Mouse (Mus musculus) MEL (cell line): ENCODE data around the gene Elp5.

ENCODE experiments used
- JUND ChIP-seq: IDR thresholded peaks from 2 replicates; pipeline ENCODE4 v1.6.1; 2011; ENCODE audit warnings: low read depth, mild to moderate bottlenecking, improper control_type of control experiment, low read length
- MYC ChIP-seq: IDR thresholded peaks from 2 replicates; pipeline ENCODE4 v1.6.1; 2011; ENCODE audit warnings: low read depth, mild to moderate bottlenecking, low read length, improper control_type of control experiment, moderate library complexity
- TAL1 ChIP-seq: IDR thresholded peaks from 2 replicates; pipeline ENCODE4 v1.6.1; 2012; ENCODE audit warnings: mild to moderate bottlenecking, inconsistent platforms, low read length, moderate library complexity, mixed read lengths
- TBP ChIP-seq: IDR thresholded peaks from 2 replicates; pipeline ENCODE4 v1.8.0; 2011; ENCODE audit warnings: low read depth, low read length, improper control_type of control experiment

DNA sequence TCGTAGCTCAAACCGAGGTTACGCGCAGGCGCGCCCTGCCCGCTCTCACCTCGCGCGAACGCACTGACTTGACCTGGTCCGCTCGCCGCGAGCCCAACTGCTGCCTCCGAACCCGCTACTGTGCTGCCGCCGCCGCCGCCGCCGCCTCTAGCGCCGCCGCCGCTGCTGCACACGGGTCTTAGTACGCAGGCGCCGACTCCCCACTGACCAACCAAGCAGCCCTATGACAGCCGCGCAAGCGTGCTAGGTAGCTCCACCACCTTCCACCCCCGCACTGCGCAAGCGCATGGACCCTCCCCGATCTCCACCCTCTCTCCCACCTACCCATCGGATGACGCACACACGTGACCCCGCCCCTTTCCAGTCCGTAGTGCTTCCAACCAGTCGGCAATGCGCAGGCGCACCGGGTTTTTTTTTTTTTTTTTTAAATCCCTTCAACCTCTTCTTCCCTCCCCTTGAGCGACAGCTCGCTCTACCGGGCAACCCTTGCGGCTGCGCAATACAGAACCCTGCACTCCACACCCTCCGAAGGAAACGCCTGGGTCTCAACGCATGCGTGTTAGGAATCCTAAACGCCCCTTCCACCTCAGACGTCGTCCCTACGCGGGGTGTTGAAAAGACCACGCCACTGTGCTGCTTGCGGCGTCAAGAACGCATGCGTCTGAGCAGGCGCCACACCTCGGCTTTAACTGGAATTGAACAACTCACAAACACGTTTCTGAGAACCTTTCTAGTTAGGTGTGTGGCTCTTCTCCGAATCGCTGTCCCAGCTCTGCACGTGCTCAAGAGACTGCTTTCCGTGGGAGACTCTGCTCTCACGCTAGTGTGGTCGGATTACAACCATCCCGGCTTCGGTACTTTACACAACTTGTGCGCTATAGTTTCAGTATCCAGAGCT is 61.0 kb downstream of the Elp5 start, which contains the start of gene Eif5a:
- TF ChIP-seq MYC (peak; percentile 100), JUND (no peak), TAL1 (no peak), TBP (peak; percentile 86)
